Mouse (Mus musculus): ENCODE results near the gene Cnih2. TPM values are rescaled to one million over a fixed set of nuclear protein-coding genes. Genes with fewer than 3 reads are reported as not detected.

The Cnih2 gene
- total RNA-seq, 2 experiments from 2014 or later: 0.17 TPM; not detected in 1

DNA sequence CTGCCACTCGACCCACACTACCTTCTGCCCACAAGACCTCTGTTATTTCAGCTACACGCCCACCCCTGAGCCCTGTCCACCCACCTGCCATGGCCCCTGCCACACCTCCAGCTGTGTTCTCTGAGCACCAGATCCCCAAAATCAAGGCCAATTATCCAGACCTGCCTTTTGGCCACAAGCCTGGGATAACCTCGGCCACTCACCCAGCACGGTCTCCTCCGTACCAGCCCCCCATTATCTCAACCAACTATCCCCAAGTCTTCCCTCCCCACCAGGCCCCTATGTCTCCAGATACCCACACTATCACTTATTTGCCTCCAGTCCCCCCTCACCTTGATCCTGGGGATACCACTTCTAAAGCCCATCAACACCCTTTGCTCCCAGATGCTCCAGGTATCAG, 28.8 kb downstream of the Cnih2 start:
- no peak for ATAC-seq (replicated peaks; ENCODE audit: poor library complexity)

DNA sequence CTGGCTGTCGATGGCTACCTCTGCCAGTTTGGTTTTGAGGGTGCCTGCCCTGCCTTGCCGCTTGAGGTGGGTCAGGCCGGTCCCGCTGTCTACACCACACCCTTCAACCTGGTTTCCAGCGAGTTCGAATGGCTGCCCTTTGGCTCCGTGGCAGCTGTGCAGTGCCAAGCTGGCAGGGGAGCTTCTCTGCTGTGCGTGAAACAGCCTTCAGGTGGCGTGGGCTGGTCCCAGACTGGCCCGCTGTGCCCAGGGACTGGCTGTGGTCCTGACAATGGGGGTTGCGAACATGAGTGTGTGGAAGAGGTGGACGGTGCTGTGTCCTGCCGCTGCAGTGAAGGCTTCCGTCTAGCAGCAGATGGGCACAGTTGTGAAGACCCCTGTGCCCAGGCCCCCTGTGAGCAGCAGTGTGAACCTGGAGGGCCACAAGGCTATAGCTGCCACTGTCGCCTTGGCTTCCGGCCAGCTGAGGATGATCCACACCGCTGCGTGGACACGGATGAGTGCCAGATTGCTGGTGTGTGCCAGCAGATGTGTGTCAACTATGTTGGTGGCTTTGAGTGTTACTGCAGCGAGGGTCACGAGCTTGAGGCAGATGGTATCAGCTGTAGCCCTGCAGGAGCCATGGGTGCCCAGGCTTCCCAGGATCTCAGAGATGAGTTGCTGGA, 29.6 kb downstream of the Cnih2 start:
- no peak for ATAC-seq (replicated peaks; ENCODE audit: poor library complexity)

DNA sequence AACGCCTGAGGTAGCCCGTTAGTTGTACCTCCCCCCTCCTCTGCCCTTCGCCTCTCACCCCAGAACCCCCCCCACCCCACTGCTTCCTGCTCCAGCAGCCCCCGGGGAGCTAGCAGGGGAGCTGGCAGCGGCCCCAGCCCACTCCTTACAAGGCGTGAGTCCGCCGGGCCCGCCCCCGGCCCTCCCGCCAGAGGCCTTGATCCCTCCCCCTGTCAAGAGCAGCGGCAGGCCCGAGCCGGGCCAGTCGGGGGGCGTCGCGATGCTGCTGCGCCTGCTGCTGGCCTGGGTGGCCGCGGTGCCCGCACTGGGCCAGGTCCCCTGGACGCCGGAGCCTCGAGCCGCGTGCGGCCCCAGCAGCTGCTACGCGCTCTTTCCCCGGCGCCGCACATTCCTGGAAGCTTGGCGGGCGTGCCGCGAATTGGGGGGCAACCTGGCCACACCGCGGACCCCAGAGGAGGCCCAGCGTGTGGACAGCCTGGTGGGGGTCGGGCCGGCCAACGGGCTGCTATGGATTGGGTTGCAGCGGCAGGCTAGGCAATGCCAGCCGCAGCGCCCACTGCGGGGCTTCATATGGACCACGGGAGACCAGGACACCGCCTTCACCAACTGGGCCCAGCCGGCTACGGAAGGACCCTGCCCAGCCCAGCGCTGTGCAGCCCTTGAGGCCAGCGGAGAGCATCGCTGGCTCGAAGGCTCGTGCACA, 30.3 kb downstream of the Cnih2 start, which contains the start of gene Cd248:
Gene Cd248, plus strand, starts transcription at position 212 of the 703 bp plus-strand sequence.
- no peak for ATAC-seq (replicated peaks; ENCODE audit: poor library complexity)

DNA sequence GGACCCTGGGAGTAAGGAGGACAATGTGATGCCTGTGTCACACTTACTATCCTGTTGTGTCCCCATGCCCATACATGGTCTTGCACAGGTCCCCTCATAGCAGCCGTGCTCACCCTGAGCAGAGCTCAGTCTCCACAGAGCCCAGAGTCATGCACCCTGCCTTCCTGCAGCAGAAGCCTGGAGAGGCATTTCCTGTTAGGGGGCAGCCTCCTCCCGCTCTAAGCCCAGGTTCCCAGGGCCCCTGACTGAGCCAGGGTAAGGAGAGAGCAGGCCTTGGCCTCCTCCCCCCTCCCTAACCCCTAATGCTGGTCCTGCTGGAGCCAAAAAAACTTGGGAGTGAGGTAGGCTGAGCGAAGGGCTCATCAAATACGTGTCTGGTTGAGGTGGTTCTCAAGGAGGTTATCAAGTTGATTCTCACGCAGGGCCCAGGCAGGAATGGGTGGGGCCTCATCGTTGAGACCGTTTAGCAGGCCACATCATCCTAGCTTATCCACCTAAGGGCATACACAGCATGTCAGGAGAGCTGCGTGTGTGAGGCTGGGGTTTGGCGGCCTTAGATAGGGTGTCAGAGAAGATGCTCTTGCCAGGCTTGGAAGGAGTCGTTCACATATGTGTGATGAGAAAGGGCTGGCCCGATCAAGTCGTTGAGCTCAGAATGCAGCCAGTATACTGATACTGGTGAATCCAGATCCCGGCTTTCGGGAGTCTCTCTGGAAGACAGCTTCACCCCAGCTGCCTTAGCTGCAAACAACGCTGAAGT, 31.1 kb downstream of the Cnih2 start:
- ATAC-seq (replicated peaks; ENCODE audit: poor library complexity): peak; percentile 85

DNA sequence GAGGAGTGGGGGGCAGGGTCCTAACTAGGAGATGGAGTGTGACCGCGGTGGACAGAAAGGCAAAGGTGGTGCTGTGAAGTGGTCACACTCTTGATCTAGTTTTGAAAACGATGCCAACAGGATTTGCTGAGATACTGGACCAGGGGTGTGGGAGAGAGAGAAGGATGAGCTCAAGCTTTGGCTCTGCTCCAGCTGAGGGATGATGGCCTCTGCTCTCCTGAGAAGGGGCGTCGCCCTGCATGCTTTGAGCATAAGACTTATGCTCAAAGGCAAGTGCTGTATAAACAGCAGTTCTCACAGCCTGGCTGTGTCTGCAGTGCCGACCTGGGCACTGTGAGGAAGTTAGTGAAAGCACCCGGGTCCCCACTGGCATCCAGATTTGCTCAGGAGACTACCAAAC, 33.2 kb downstream of the Cnih2 start:
- no peak for ATAC-seq (replicated peaks; ENCODE audit: poor library complexity)

DNA sequence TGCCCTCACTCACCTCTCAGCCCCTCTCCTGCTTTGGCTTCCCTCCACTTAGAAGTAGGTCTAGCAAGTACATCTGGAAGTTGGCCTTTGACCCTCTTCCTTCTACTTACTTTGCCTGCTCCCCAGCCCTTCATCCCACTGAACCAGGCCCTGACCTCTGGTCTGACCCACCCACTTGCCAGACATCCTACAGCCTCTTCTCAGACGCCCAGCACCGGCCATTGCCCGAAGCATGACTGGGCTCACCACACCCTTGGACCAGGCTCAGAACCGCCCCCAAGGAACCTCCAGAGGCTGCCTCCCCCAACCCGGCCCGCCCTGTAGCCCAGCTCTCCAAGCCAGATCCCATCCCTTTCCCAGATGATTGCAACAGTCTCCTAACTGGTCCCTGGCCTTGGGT, 35.9 kb downstream of the Cnih2 start:
- ATAC-seq (replicated peaks; ENCODE audit: poor library complexity): no peak

DNA sequence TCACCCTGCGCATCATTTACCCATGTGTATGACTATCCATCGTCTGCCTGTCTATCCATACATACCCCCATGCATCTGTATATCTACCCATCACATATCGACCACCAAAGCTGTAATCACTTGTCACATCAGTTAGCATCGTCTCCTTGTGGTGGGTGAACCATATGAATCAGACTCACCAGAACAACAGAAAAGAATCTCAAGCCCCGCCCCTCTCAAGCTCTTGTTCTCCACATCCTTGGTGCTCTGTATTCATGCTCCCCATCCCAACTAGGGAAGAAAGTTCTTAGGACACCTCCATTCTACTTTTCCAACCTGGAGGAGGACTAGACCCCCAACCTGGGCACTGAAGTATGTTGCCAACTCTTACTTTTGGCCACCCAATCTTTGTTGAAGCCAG, 36.3 kb downstream of the Cnih2 start:
- no peak for ATAC-seq (replicated peaks; ENCODE audit: poor library complexity)

DNA sequence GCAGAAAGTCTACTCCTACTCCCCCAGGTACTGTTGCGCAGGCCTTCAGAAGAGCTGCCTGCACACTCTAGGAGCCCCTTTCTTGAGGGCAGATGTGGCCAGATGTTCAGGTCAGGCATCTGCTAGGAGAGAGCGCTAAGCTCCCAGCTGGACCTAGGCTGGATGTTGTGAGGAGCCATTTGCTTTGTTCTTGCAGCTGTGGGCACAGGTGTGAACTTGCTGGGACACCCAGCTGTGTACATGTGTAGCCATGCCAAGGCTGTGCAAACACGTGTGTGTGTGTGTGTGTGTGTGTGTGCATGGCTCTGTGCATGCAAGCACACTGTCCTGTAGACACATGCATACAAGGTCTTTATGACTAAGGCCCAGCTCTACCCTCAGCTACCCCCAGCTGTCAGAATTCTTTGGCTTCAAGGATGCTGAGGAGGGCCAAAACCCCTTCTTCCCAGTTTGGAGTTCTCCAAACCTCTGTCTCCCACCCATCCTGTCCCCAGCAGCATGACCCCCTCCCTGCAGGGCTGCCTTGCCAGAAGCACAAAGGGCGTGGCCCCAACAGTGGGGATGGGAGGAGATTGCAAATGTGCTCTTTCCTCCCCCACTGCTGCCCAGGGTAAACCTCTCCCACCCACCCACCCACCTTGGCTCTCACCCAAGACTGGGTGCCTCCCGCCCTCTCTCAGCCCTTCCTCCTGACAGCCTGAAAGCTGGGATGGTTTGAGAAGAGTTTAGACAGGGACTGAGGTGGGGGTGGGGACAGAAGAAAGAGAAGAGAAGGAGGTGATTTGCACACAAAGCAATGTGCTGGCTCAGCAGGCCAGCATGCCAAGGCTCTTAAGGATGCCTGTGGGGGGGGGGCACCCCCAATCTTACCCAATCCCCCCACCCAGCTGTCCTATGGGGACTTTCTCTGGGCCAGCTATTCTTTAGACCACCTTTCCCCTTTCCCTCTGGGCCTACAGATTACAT, 37.7 kb downstream of the Cnih2 start:
- no peak for ATAC-seq (replicated peaks; ENCODE audit: poor library complexity)

DNA sequence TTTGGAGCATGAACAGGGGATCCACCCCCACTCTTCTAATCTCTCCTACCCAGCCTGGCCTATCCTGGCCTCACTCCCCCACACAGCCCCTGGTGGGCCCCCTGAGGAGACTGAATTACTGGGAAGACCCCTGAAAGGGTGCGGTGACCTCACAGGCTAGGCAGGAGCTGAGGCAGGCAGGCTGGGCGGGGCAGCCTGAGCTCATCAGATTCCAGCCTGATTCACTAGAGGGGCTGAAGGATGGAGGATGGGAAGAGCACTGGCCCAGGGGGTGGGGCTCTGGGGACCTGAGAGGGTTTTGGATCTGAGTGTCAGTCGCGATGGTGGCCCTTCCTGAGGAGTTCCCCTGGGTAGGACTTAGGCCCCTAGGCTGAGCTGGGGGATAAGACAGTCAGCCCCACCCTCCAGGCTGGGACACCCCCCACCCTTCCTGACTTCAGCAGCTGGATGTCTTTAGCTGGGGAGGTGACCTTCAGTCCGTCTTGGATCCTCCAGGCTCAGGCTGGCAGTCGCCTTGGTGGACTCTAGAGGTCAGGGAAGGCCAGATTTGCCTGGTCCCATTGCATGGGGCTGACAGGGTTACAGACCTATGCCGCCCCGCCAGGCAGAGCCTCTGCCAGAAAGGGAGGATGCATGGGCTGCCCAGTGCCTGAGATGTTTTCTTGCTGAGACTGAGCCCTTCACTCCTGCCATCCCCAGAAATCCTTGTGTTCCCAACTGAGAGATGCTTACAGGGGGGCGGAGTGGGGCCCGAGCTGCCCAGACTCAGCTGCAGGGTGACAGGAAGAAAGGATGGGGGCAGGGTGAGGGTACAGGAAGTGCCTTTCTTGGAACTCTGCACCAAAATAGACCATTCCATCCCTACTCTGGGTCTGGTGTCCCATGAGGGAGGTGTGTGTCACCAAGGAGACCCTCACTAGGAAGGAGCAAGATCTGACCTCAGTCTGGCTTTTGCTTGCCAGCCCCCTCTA, 39.2 kb downstream of the Cnih2 start:
- ATAC-seq (replicated peaks; ENCODE audit: poor library complexity): no peak

DNA sequence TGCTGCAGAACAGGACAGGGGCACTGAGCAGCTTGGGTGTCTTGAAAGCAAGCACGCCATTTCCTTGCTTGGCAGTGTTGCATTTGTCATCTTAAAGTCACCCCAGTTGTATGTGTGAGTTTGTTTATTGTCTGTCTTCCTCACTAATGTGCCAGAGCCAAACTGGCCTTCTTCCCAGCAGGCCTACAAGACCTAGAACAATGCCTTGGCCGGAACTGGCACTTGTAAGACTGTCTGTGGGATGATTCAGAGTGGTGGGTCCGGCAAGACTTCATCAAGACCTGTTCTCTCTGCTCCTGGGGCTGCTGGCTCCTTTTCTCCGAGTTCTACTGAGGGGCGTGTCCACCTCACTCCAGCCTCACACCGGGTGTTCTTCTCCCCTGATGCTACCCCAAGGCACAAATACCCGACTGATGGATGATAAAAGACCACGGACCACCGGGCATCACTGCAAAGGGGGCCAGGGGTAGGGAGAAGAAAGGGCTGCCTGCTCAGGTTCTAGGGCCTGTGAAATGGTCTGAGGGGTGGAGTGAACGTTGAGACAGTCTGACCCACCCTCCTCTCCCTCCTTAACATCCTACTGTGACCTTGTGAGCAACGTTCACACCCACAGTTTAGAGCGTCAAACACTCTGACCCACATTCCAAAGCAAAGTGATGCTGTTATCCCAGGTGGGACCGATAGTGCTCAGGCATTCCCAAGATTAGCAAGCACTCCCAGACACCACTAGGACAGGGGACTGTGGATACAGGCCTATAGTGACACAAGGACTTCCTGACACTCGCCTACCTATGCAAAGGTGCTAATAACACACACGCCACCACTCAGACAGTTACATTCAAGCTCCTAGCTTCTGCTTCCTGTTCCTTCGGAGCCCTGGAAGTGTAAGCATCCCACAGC, 40.2 kb downstream of the Cnih2 start:
- ATAC-seq (replicated peaks; ENCODE audit: poor library complexity): no peak

DNA sequence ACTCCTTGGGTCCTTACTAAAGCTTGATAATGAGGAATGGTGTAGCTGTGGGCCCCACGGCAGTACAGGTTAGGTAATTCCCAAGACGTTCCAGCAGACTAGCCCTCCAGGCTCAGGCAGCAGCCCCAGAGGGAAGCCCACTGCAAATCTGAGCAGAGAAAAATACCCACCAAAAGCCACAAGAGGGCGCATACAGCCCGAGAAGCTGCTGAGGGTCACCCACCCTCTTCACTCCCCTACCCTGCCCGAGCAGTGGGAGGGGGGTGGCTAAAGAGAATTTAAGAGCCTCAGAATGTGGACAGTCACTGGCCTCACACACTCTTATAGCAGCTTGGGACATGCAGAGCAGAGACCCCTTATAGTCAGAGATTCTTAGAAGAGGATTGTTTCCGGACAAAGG, 42.1 kb downstream of the Cnih2 start:
- peak; percentile 57 for ATAC-seq (replicated peaks; ENCODE audit: poor library complexity)

DNA sequence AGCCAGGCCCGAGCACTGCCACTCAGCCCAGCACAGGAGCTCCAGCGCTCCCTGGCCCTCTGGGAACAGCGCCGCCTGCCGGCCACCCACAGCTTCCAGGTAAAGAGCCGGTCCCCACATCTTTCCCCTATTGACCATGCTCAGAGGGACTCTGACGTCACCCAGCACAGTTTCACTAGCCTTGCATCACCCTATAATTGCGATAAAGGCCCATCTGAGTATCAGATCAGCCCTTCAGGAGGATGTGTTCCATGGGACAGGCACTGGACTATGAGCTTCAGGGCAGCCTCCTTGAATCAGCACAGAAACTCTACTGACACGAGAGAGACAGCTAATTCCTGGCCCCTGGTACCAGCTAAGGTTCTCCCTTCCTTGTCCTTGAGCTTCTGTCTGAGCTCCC, 44.4 kb downstream of the Cnih2 start:
- ATAC-seq (replicated peaks; ENCODE audit: poor library complexity): peak; percentile 73

DNA sequence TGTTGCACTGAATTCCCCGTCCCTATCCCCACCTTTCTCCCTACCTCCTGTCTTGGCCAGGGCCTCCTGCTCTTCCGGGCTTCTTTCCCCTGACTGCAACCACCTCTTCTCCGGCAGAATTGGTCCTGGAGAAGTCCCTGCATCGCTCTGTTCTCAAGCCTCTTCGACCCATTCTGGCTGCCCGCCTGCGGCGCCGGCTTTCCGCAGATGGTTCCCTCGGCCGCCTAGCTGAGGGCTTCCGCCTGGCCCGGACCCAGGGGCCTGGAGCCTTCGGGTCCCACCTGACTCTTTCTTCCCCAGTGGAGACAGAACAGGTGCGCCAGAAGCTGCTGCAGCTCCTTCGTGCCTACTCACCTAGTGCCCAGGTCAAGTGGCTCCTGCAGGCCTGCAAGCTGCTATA, 45.5 kb downstream of the Cnih2 start:
- no peak for ATAC-seq (replicated peaks; ENCODE audit: poor library complexity)

DNA sequence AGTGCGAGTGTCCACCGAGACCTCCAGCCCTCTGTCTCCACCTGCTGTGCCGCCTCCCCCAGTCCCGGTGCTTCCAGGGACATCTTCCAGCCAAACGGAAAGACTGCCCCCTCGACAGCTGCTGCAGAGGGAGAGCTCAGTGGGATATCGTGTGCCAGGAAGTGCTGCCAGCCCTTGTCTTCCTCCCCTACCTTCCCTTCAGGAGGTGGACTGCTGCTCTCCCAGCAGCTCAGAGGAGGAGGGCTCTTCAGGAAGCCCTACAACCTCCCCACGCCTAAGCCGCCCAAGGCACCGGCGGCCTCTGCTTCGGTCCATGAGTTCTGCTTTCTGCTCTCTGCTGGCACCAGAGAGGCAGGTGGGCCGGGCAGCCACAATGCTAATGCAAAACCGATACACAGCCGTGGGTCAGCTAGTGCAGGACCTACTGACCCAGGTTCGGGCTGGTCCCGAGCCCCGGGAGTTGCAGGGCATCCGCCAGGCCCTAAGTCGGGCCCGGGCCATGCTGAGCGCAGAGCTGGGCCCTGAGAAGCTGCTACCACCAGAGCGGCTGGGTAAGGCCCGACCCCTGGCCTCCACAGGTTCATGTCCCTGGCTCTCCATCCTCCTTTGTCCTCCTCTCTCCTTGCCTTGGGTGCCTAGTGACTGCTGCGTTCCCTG, 46.0 kb downstream of the Cnih2 start:
- no peak for ATAC-seq (replicated peaks; ENCODE audit: poor library complexity)

DNA sequence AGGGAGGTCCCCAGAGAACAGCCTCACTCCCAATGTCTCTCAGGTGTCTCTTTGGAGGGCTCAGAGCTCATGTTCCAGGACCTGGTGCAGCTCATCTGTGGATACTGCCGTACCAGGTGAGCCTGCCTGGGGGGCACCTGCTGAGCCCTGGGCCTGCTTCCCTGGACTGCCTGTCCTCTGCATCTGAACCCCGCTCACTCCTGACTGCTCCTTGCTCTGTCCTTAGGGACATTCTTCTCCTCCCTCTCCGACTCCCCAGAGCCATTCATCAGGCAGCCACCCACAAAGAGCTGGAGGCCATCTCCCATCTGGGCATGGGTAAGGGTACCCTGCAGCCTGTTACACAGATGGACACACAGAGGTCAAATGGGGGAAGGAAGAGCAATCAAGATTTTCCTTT, 46.8 kb downstream of the Cnih2 start:
- ATAC-seq (replicated peaks; ENCODE audit: poor library complexity): no peak

DNA sequence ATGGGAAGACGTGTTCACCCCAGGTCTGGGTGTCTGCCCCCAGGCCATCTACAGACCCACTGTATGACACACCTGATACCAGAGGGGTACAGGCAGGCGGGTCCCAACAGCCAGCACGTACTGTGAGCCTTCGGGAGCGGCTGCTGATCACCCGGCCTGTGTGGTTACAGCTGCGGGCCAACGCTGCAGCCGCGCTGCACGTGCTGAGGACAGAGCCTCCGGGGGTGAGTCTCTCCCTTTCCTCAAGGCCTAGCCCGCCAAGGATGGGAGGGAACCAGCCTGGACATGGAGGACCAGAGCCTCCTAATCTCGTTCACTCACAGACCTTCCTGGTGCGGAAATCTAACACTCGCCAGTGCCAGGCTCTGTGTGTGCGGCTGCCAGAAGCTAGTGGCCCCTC, 47.3 kb downstream of the Cnih2 start:
- peak; percentile 18; the same call in 1 of the 2 replicates for ATAC-seq (replicated peaks; ENCODE audit: poor library complexity)

DNA sequence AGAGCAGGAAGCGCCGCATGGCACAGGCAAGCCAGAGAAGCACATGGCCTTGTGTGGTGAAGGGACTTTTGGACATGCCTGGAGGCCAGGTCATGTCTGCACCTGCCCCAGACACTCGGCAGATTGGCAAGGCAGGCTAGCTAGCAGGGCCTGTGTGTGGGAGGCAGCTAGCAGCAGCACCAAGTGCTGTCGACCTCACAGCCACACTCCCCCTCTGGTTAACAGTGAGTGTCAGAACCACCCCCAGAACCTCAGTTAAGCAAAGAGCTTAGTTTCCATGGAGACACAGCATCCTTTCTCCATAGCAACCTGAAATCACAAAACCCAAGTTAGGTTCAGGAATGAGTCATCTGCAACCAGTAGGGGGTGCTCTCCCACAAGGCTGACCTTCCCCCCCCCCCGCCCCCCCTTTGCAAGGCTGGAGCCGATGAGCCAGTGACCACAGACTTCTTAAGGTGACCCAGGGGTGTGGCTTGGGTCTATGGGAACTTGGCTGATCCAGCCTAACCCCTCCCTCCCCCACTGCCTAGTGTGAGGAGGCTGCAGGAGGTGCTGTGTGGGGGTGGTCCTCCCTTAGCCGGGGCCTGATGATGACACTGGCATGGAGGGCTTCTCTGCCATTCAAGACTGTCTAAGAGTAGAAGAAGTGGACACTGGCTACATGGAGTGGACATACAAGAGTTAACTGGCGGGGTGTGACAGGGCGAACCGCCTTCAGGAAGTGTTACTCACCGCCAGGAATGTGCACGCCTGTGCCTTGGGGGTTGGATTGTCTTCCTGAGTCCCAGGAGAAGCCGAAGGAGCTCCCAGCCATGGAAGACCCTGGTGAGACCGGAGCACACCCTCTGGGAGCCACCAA, 48.0 kb downstream of the Cnih2 start, which contains the start of gene Rin1:
Gene Rin1, plus strand, starts transcription at position 435 of the 859 bp plus-strand sequence.
- peak; percentile 40 for ATAC-seq (replicated peaks; ENCODE audit: poor library complexity)

All from megakaryocyte progenitor cell, adult 5-6 weeks (primary cell).